Mouse (Mus musculus) hindbrain, embryonic 16.5 days (tissue): ENCODE results near the gene Pbx2. TPM values are rescaled to one million over a fixed set of nuclear protein-coding genes. Genes with fewer than 3 reads are reported as not detected.

ENCODE experiments used
- ATAC-seq: fragments of 200-750 bp; cut with Nextera tagmentation; 2 replicates; pipeline ENCODE4 v1.8.0; 2017; ENCODE audit warnings: moderate TSS enrichment, moderate library complexity
- H3K27ac ChIP-seq: fragments of 300-500 bp; sonication (generic); 2 replicates; pipeline ENCODE4 v1.5.1; 2014; ENCODE audit warnings: low read depth, mild to moderate bottlenecking, control low read depth, low read length, moderate library complexity
- H3K27me3 ChIP-seq: fragments of 300-500 bp; sonication (generic); replicated peaks from 2 replicates; pipeline ENCODE4 v1.6.1; 2014; ENCODE audit warnings: low read length; ENCODE audit not compliant: control insufficient read depth, insufficient read depth
- H3K36me3 ChIP-seq: fragments of 300-500 bp; sonication (generic); 2 replicates; pipeline ENCODE4 v1.6.1; 2014; ENCODE audit warnings: mild to moderate bottlenecking, low read length, moderate library complexity, mixed read lengths; ENCODE audit not compliant: control insufficient read depth, insufficient read depth
- H3K4me1 ChIP-seq: fragments of 300-500 bp; sonication (generic); 2 replicates; pipeline ENCODE4 v1.6.1; 2014; ENCODE audit warnings: low read depth, low read length; ENCODE audit not compliant: control insufficient read depth, insufficient read depth
- H3K4me2 ChIP-seq: fragments of 300-500 bp; sonication (generic); 2 replicates; pipeline ENCODE4 v1.6.1; 2014; ENCODE audit warnings: mild to moderate bottlenecking, low read length, control low read depth, moderate library complexity
- H3K4me3 ChIP-seq: fragments of 300-500 bp; sonication (generic); 2 replicates; pipeline ENCODE4 v1.5.1; 2014; ENCODE audit warnings: mild to moderate bottlenecking, low read length, control low read depth, moderate library complexity
- H3K9ac ChIP-seq: fragments of 300-500 bp; sonication (generic); 2 replicates; pipeline ENCODE4 v1.6.1; 2014; ENCODE audit warnings: low read depth, mild to moderate bottlenecking, control low read depth, low read length, moderate library complexity
- H3K9me3 ChIP-seq: fragments of 300-500 bp; sonication (generic); 2 replicates; pipeline ENCODE4 v1.6.1; 2014; ENCODE audit warnings: mild to moderate bottlenecking, low read length, moderate library complexity; ENCODE audit not compliant: control insufficient read depth
- WGBS: fragments of 180-500 bp; shearing (Covaris S2); extraction: QIAGEN DNeasy Blood & Tissue Kit; methylation state at CpG from one replicate; pipeline ENCODE4 v1.1.7; 2014; 5-methylcytosine and 5-hydroxymethylcytosine counted together
- polyA plus RNA-seq: library from polyadenylated mRNA; unstranded; fragments of >200 nt; fragmentation: Nextera tagmentation; extraction: Ambion mirVana; gene quantifications from 2 replicates; pipeline ENCODE4 v1.2.1, GENCODE M21; 2015

Pbx2 gene
- polyA plus RNA-seq, 1 experiment from 2014 or later: 7.3 TPM

- Histone ChIP-seq H3K4me1 (no peaks in the 10 kb centered on the region), H3K27me3 (no peaks in the 10 kb centered on the region), H3K4me3 (no peak within 1 kb of the TSS), H3K4me2 (no peak within 1 kb of the TSS), H3K9me3 (no peaks in the 10 kb centered on the region), H3K9ac (no peak within 1 kb of the TSS), H3K36me3 (peaks cover 20% of the 10 kb centered on the region), H3K27ac (no peak within 1 kb of the TSS)
- ATAC-seq: no peak
- WGBS: 58% methylated on average over 6 of the region's 6 CpGs
These were observed 24.8 kb downstream of the Pbx2 start, which contains the start of gene Egfl8 for GRCm38 (mm10) chr17:34615871-34616270. Gene Egfl8 (minus strand): TSS chr17:34615971.

GRCm38 (mm10) chr17:34618999-34619398 lies 27.9 kb downstream of the Pbx2 start:
- H3K27ac ChIP-seq: no peak overlapping the region
- 22% methylated on average over 6 of the region's 6 CpGs for WGBS
- H3K4me2 ChIP-seq: no peak overlapping the region
- H3K9ac ChIP-seq: no peak overlapping the region
- ATAC-seq: no peak
- H3K4me1 ChIP-seq: no peaks in the 10 kb centered on the region
- no peaks in the 10 kb centered on the region for H3K9me3 ChIP-seq
- H3K4me3 ChIP-seq: no peak overlapping the region
- no peaks in the 10 kb centered on the region for H3K27me3 ChIP-seq
- H3K36me3 ChIP-seq: peaks cover 13% of the 10 kb centered on the region

GRCm38 (mm10) chr17:34621006-34621405 lies 29.9 kb downstream of the Pbx2 start:
- no peaks in the 10 kb centered on the region for H3K27me3 ChIP-seq
- no peaks in the 10 kb centered on the region for H3K9me3 ChIP-seq
- H3K9ac ChIP-seq: no peak overlapping the region
- no peak overlapping the region for H3K27ac ChIP-seq
- H3K4me2 ChIP-seq: no peak overlapping the region
- no peak overlapping the region for H3K4me3 ChIP-seq
- H3K36me3 ChIP-seq: peaks cover 11% of the 10 kb centered on the region; the same call in 1 of the 2 replicates
- peaks cover under 1% of the 10 kb centered on the region for H3K4me1 ChIP-seq
- no peak for ATAC-seq
- 86% methylated on average over 8 of the region's 8 CpGs for WGBS

GRCm38 (mm10) chr17:34623161-34623560 lies 32.1 kb downstream of the Pbx2 start:
- no peak overlapping the region for H3K4me2 ChIP-seq
- no peaks in the 10 kb centered on the region for H3K27me3 ChIP-seq
- H3K9ac ChIP-seq: no peak overlapping the region
- WGBS: 85% methylated on average over 9 of the region's 9 CpGs
- ATAC-seq: no peak
- no peak overlapping the region for H3K27ac ChIP-seq
- H3K4me1 ChIP-seq: peaks cover 8% of the 10 kb centered on the region
- H3K36me3 ChIP-seq: peaks cover 11% of the 10 kb centered on the region; the same call in 1 of the 2 replicates
- H3K9me3 ChIP-seq: no peaks in the 10 kb centered on the region
- H3K4me3 ChIP-seq: no peak overlapping the region

GRCm38 (mm10) chr17:34624981-34625380 lies 33.9 kb downstream of the Pbx2 start:
- no peak overlapping the region for H3K9ac ChIP-seq
- H3K27me3 ChIP-seq: no peaks in the 10 kb centered on the region
- H3K27ac ChIP-seq: no peak overlapping the region
- no peaks in the 10 kb centered on the region for H3K9me3 ChIP-seq
- 99% methylated on average over 3 of the region's 3 CpGs for WGBS
- no peak overlapping the region for H3K4me2 ChIP-seq
- peaks cover 25% of the 10 kb centered on the region for H3K4me1 ChIP-seq
- H3K36me3 ChIP-seq: peaks cover 11% of the 10 kb centered on the region; the same call in 1 of the 2 replicates
- no peak overlapping the region for H3K4me3 ChIP-seq
- no peak for ATAC-seq

GRCm38 (mm10) chr17:34626062-34626772 lies 35.2 kb downstream of the Pbx2 start:
- no peak for ATAC-seq
- Histone ChIP-seq H3K9ac (peak overlapping the region; percentile 76), H3K4me3 (peak overlapping the region; percentile 62), H3K27me3 (no peaks in the 10 kb centered on the region), H3K4me1 (peaks cover 35% of the 10 kb centered on the region), H3K9me3 (no peaks in the 10 kb centered on the region), H3K36me3 (0 out of 2 replicates have a peak, but pooled peaks cover 8% of the 10 kb centered on the region), H3K4me2 (peak overlapping the region; percentile 84), H3K27ac (peak overlapping the region; percentile 95)
- WGBS: 47% methylated on average over 16 of the region's 16 CpGs

- ATAC-seq: peak; percentile 44
- Histone ChIP-seq H3K36me3 (0 out of 2 replicates have a peak, but pooled peaks cover 8% of the 10 kb centered on the region), H3K27me3 (peaks cover 2% of the 10 kb centered on the region; the same call in 1 of the 2 replicates), H3K9ac (peak overlapping the region; percentile 76), H3K4me3 (peak overlapping the region; percentile 62), H3K27ac (peak overlapping the region; percentile 95), H3K9me3 (no peaks in the 10 kb centered on the region), H3K4me1 (peaks cover 37% of the 10 kb centered on the region), H3K4me2 (peak overlapping the region; percentile 84)
- WGBS: 0% methylated on average over 16 of the region's 18 CpGs
These were observed 35.7 kb downstream of the Pbx2 start for GRCm38 (mm10) chr17:34626773-34627092.

GRCm38 (mm10) chr17:34627093-34627942 lies 36.3 kb downstream of the Pbx2 start:
- Histone ChIP-seq H3K27ac (peak overlapping the region; percentile 95), H3K4me3 (peak overlapping the region; percentile 62), H3K36me3 (0 out of 2 replicates have a peak, but pooled peaks cover 8% of the 10 kb centered on the region), H3K4me2 (peak overlapping the region; percentile 84), H3K9me3 (no peaks in the 10 kb centered on the region), H3K27me3 (peaks cover 3% of the 10 kb centered on the region; the same call in 1 of the 2 replicates), H3K4me1 (peaks cover 43% of the 10 kb centered on the region), H3K9ac (peak overlapping the region; percentile 76)
- WGBS: under 1% methylated on average over 43 of the region's 45 CpGs
- peak; percentile 81 for ATAC-seq
